Mouse (Mus musculus): ENCODE measurements around the gene Cmtr1. TPM values are rescaled to one million over a fixed set of nuclear protein-coding genes. Genes with fewer than 3 reads are reported as not detected.
"Not testable (repeated sequence)": the region's sequence is repeated elsewhere in the genome, so short reads cannot be mapped to it uniquely, and the experiment has no call there.

Gene Cmtr1
- 10 to 100 TPM; 86.8 to 96.7 TPM for total RNA-seq (2021)
- long read RNA-seq, experiment 1, full-length matches to known transcripts: 44 of 60 reads
- long read RNA-seq, experiment 1, partial matches to known transcripts: 7 of 60 reads
- long read RNA-seq, experiment 1, other reads (novel, unspliced or antisense): 9 of 60 reads
- long read RNA-seq, experiment 2, full-length matches to known transcripts: 39 of 52 reads
- long read RNA-seq, experiment 2, partial matches to known transcripts: 1 of 52 reads
- long read RNA-seq, experiment 2, other reads (novel, unspliced or antisense): 12 of 52 reads

DNA sequence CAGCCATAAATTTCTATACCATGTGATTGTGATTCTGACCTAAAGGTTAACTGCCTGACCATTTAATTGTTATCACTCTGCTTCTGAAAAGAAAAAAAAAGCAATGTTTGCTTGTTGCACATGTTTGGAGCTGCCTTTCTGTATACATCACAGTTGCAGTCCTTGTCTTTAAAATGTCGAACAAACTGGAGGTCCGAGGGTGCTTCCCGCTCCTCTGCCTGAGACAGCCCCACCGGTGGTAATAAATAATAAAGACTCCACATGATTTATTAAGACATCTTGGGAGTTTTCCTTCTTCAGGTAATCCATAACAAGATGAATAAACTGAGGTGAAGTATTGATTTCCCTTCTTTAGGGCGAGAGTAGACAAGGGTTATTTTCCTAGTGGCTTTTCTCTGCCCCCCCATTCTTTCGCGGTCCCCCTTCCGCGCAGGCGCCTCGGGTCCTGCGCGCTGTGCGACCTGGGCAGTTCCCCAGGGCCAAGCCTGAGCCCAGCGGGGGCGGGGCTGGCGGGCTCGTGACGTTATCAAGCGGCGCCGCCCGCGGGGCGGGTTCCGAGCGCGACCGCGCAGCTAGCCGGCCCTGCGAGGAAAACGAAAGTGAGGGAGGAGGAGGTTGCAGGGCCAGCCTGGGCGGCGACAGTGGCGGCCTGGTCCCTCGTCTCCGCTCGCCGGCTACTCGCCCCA, at the start of gene Cmtr1:
Gene Cmtr1 (plus strand): TSS at position 520 of the 686 bp plus-strand sequence.
- peak; percentile 91 to 95 for DNase-seq (ENCODE audit: low spot score in 2 of 2)
- intact Hi-C loops (cut with DNase I): no loop called here

DNA sequence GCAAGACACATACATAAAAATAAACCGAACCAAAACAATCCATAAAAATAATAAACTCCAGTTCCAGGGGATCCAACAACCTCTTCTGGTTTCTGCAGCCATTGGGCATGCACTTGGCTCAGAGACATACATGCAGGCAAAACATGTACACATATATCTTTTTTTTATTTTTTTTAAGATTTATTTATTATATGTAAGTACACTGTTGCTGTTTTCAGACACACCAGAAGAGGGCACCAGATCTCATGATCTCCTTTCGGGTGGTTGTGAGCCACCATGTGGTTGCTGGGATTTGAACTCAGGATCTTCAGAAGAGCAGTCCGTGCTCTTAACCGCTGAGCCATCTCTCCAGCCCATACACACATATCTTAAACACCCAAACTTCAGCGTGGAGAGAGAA, 46.9 kb upstream of the Cmtr1 start:
- DNase-seq (ENCODE audit: low spot score in 2 of 2); intact Hi-C loops (cut with DNase I): not testable (repeated sequence)

- intact Hi-C loops (cut with DNase I): no loop called here
Measured at GRCm38 (mm10) chr17:29614115-29615023, 46.0 kb upstream of the Cmtr1 start, which contains the start of the genes Rnf8 and Gm28043. Gene Rnf8 (plus strand): TSS chr17:29614790. Gene Gm28043 (plus strand): TSS chr17:29614876.

DNA sequence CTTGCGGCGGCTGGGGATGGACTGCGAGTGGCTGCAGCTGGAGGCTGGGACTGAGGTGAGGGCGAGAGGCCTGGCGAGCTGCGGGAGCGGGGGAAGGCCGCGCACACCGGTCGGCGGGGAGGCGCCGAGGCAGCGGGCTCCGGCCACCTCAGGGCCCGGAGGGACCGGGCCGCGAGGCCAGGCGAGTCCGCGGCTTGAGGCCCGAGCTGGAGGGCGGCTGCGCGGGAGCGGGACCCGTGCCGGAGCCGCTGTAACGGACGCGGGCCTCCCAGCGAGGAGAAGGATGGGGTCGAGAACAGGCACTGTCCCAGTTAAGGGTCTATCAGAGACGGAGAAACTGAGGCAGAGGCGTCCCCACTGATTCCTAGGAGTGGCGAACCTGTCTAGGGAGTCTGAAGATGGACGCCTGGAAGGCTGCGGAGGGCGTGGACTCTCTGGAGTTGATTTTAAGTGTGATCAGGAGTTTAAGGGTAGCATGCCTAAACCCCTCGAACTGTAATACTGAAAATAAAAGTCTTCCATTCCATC, 45.3 kb upstream of the Cmtr1 start:
- intact Hi-C loops (cut with DNase I): no loop called here
- DNase-seq (ENCODE audit: low spot score in 2 of 2): no peak

More at GRCm38 (mm10) chr17:29614115-29615023, 46.0 kb upstream of the Cmtr1 start, which contains the start of the genes Rnf8 and Gm28043:
- DNase-seq (ENCODE audit: low spot score in 2 of 2): peak; percentile 94 to 95

DNA sequence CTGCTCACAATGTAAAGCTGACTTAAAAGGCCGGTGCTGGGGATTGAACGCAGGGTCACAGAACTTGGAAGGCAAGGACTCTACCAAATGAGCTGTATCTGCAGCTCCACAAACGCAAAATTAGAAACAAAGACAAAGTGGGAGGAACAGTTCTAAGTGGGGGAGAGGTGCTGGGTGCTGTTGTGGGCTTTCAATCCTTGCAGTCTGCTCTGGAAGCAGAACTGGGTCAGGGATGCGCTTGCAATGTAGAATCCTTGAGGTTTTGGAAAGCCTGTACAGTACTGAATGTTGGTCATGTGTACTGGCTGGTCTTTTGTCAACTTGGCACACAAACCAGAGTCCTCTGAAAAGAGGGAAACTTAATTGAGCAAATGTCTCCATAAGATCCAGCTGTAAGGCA, 44.8 kb upstream of the Cmtr1 start:
- intact Hi-C loops (cut with DNase I): no loop called here
- peak in 1 of 2 experiments; percentile 54 for DNase-seq (ENCODE audit: low spot score in 2 of 2)

DNA sequence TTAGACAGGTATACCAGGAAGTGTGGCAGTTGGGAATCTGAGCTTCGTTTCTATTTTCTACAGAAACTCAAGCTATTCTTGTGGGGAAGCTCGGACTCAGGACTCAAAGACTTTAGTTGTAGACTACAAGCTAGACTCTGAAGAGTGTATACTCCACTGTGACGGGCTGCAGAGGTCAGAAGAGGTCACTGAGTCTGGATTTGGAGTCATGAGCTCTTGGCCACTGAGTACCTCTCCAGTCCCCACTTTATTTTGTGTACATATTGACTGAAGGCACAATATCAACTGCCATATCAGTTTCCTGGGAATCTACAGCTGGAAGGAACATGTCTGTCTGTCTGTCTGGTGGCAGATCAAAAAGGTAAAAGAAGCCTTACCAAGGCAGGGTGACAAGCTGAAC, 41.2 kb upstream of the Cmtr1 start:
- intact Hi-C loops (cut with DNase I): no loop called here
- DNase-seq (ENCODE audit: low spot score in 2 of 2): no peak

- intact Hi-C loops (cut with DNase I): no loop called here
- DNase-seq (ENCODE audit: low spot score in 2 of 2): no peak
Measured at GRCm38 (mm10) chr17:29623488-29623887, 36.9 kb upstream of the Cmtr1 start.

- no peak for DNase-seq (ENCODE audit: low spot score in 2 of 2)
- intact Hi-C loops (cut with DNase I): no loop called here
Measured at GRCm38 (mm10) chr17:29627285-29627684, 33.1 kb upstream of the Cmtr1 start.

- intact Hi-C loops (cut with DNase I): no loop called here
- no peak for DNase-seq (ENCODE audit: low spot score in 2 of 2)
Measured at GRCm38 (mm10) chr17:29628946-29629345, 31.4 kb upstream of the Cmtr1 start.

- DNase-seq (ENCODE audit: low spot score in 2 of 2): no peak
- intact Hi-C loops (cut with DNase I): no loop called here
Measured at GRCm38 (mm10) chr17:29629620-29630019, 30.8 kb upstream of the Cmtr1 start.

- intact Hi-C loops (cut with DNase I): no loop called here
- no peak for DNase-seq (ENCODE audit: low spot score in 2 of 2)
Measured at GRCm38 (mm10) chr17:29632312-29632711, 28.1 kb upstream of the Cmtr1 start.

GRCm38 (mm10) chr17:29635492-29635891, 24.9 kb upstream of the Cmtr1 start:
- intact Hi-C loops (cut with DNase I): no loop called here
- no peak for DNase-seq (ENCODE audit: low spot score in 2 of 2)

DNA sequence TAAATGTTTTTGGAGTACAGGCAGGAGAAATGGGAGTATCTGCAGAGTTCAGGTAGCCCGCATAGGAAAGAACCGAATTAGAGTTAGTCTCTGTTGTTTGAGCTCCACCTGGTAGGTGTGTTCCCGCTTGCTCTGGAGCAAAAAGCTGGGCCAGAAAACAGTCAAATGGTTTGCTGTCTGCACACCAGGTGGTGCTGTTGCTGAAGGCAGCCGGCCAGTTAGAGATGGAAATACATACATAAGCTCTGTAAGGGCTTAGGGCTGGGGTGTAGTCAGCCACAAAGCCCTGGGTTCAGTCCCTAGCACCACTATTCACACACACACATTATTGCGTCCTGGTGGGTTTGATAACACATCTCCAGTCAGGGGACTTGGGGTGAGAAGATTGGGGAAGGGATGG, 24.3 kb upstream of the Cmtr1 start:
- intact Hi-C loops (cut with DNase I): no loop called here
- DNase-seq (ENCODE audit: low spot score in 2 of 2): peak in 1 of 2 experiments; percentile 56

DNA sequence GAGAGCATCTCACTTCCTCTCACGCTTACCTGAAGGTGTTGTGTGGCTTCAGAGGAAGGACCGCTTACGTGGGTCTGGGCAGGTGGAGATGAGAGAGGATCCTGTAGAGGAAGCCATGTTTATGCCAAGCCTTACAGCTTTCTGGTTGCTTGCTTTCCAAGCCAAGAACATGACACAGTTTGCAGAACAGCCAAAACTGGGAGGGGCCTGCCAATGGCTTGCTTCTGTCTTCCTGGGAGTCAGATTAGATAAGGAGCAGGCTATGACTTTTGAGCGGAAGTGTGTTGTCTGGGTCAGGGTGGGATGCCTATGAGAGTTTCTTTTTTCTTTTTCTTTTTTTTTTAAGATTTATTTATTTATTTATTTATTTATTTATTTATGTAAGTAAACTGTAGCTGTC, 23.0 kb upstream of the Cmtr1 start:
- intact Hi-C loops (cut with DNase I): no loop called here
- no peak for DNase-seq (ENCODE audit: low spot score in 2 of 2)

DNA sequence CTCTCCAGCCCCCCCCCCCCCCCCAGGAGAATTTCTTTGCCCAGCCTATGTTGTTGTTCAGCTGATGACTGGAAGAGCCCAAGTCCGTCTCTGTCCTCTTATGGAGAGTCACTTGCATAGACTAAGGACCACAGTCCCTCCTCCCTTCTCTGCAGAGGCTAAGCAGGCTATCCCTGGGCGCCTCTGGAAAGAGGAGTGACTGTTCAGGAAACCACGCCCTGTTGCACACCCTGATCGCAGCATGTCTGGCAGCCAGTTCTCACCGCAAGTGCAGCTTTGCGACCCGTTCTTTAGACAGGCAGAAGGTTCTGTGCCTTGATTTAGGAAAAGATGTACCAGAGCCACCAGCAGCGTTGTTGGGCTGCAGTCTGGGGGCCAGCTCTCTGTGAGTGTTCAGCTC, 22.5 kb upstream of the Cmtr1 start:
- DNase-seq (ENCODE audit: low spot score in 2 of 2): no peak
- intact Hi-C loops (cut with DNase I): no loop called here

DNA sequence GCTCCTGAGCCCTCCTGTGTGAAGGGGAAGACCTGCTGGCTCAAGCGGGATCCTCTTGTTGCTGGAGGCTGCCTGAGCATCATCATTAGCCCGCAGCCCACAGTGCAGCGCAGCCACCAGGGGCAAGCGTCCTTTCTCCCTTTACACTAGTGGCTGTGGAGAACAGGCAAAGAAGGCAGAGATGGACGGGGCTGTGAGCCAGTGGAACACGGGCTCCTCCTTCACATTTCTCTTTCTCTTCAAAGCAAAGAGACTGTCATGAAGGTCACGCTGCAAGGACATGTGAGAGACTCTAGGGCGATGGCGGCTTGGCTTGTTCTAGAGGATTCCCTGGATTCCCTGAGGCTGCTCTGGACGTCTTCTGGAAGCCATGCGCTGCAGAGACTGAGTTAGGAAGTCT, 19.4 kb upstream of the Cmtr1 start:
- no peak for DNase-seq (ENCODE audit: low spot score in 2 of 2)
- intact Hi-C loops (cut with DNase I): no loop called here

DNA sequence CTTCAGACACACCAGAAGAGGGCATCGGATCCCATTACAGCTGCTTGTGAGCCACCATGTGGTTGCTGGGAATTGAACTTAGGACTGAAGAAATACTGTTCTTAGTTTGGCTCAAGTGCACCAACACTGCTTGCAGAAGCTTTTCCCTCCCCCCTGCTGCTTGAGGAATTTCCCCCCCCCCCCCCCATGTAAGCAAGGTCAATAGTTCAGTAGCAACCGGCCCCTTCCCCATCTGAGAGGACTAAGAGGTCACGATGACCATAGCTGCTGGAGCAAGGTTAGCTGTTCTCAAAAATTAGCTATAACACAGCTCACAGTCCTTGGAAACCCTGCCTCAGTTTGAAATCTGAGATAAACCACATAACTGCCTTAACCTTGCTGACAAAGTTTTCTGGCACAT, 18.2 kb upstream of the Cmtr1 start:
- intact Hi-C loops (cut with DNase I): no loop called here
- DNase-seq (ENCODE audit: low spot score in 2 of 2): no peak

- intact Hi-C loops (cut with DNase I): no loop called here
- no peak for DNase-seq (ENCODE audit: low spot score in 2 of 2)
Measured at GRCm38 (mm10) chr17:29658249-29658648, 2.1 kb upstream of the Cmtr1 start.

DNA sequence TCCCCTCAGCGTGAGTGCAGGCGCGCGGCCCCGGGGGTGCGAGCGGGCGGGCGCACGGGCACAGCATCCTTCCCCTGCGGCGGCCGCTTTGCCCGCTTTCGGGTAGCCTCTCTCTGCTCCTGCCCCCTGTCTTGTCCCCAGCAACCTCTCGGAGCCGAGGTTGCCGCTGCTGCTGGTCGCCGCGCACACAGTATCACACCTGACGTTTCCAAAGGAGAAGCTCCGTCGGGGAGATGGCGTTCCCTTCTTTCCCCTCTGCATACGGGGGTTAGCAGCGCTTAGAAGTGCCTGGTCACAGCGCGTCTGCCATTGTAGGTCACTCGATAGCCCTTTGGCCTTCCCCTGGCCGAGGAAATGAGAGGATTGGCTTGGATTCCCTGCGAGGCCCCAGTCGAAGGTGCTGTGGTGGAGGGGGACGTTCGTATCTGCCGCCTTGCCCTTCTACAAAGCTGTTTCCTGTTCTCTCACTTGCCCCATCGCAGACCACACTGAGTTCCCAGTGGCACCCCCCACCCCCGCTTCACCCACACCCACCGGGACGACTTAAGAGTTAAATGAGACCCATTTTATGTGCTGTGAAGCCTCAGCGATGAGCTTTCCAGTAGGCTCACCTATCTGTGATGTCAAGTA, 482 bp downstream of the Cmtr1 start:
- intact Hi-C loops (cut with DNase I): no loop called here
- peak in 1 of 2 experiments; percentile 19 for DNase-seq (ENCODE audit: low spot score in 2 of 2)
